Mouse (Mus musculus): ENCODE data around the gene Slc30a6.

Slc30a6 gene

DNA sequence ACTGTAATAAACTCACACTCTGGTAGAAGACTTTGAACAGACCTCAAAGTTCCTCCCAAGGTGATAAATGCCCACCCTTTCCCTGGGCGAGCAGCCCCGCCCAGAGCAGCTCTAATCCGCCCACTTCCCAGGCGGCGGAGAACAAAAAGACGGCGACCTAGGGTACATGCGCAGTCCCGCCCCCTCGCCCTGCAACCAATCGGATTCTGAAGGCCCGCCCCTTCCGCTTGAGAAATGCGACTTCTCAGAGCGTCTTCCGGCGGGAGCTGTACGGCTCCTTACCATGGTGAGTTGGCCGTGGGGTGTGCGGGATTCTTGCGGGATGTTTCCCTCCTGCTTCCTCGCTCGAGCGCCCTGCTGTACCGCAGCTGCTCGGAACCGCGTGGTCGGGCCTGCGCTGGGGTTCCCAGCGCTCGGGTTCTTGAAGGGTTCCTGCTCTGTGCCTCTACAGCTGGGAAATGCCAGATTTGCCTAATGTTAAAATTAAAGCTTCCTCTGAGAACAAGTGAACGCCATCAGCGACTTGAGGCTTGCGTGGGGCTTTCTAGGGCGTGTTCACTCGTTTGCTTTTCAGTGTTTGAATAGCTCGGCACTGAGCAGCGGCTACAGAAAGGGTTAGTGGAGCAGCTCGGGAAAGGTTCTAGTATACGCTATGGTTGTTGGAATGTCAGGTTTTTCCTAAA is at the start of gene Slc30a6:
Slc30a6 (plus strand) TSS at position 226 of the 683 bp plus-strand sequence.
- DNase-seq (ENCODE audit: low spot score), result peak; percentile 96

DNA sequence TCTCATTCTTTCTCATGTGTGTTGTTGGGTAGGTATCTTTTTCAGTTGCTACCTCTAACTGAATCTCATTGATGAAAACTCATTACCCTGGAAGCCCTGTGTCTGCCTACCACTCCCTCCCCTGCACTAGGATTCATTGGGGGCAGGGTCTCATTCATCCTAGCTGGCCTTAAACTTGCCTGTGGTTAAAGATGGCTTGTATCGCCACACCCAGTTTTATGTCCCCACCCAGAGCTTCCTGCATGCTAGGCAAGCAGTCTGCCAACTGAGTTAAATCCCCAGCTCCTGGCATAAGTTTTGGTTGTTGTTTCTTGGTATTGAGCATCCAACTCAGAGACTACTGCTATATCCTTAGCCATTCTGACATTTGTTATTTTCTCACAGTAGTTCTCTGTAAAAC is 31.8 kb upstream of the Slc30a6 start:
- no peak for DNase-seq (ENCODE audit: low spot score)

DNA sequence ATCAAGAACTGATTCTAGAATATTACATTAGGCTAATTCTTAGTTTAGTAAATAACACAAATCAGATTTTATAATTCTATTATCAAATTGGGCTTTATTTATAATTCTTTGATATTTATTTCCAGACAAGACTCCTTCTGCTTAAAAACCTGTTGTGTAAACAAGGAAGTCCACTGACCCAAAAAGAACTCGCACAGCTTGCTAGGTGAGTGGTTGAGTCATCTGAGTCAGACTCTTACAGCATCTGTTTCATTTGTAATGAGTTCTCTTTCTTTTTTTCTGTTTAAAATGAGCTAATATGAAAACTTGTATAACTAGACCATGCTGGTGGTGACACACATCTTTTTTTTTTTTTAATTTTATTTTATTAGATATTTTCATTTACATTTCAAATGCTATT is 18.5 kb upstream of the Slc30a6 start:
- DNase-seq (ENCODE audit: low spot score), result no peak

DNA sequence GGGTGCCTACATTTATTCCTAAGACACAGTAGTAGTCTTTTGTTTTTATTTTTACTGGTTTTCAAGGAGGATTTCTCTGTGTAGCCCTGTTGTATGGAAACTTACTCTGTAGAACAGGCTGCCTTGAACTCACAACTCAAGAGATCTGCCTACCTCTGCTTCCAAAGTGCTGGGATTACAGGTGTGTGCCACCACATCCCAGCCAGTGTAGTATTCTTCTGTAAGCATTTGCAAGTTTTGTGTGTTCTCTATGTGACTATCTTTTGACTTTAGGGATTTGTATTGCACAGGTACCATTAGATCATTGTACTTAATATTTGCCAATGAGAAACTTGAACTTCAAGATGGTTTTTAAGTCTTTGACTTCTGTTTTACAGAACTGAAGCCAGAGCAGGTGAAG is 8.8 kb upstream of the Slc30a6 start:
- DNase-seq (ENCODE audit: low spot score), result no peak

DNA sequence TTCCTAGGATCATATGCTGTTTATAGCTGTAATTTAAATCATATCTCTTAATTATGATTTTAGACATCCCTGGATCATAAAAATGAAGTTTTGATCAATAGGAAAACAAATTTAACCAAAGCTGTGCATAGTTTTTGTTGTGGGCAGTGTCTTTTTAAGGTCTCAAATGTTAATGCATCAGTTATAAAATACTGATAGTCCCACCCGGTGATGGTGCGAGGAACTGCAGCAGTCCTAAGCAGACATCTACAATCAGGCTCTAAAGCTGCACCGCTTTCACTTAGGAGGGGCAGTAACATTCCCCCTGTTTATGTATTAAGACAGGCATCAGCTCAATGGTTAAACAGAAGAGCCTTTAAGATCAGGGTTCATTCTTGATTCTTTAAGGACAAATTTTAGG is 5.6 kb upstream of the Slc30a6 start:
- no peak for DNase-seq (ENCODE audit: low spot score)

DNA sequence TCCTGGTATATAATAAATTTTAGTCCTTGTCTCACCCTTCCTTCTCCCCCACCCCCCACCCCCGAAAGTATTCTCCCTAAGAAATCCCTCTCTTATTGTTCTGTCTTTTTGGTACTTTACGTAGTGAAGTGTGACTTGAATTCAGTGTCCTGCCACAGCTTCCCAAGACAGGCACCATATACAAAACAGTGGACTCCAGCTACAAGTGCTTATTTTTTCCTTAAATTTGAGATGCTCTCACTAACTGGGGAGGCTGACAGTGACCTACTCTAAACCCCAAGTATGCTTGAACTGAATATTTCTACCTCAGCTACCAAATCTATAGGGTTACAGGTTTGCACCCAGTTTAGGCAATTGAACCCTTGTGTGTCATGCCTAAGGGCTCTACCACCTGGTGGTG is 1.0 kb upstream of the Slc30a6 start:
- no peak for DNase-seq (ENCODE audit: low spot score)

DNA sequence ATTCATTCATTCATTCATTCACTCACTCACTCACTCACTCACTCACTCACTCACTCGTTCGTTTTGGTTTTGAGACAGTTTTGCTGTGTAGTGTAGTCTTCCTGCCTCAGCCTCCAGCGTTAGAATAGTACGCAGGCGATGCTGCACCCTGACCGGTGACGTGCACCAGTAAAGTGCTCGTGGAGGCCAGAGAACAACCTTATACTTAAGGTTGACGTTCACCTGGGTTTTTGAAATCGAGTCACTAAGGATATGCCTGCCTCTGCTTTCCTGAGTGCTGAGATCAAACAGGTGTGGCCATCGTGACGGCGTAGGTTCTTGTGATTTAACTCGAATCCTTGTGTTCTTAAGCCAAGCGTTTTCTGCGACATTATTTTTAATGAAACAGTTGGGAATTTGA is 553 bp upstream of the Slc30a6 start:
- DNase-seq (ENCODE audit: low spot score), result peak; percentile 38

DNA sequence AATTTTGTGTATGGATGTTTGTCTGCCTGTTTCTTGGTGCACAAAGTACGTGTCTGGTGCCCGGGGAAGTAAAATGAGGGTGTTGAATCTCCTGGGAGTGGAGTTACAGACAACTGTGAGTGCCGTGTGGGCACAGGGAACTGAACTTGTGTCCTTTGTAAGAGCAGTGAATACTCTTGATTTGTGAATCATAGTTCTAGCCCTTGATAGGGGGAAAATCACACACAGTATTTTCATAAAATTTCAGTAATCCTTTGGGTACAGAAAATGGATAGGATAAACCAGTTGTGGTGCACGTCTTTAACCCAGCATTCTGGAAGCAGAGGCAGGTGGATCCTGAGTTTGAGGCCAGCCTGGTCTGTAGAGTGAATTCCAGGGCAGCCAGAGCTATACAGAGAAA is 1.4 kb downstream of the Slc30a6 start:
- DNase-seq (ENCODE audit: low spot score), result no peak

DNA sequence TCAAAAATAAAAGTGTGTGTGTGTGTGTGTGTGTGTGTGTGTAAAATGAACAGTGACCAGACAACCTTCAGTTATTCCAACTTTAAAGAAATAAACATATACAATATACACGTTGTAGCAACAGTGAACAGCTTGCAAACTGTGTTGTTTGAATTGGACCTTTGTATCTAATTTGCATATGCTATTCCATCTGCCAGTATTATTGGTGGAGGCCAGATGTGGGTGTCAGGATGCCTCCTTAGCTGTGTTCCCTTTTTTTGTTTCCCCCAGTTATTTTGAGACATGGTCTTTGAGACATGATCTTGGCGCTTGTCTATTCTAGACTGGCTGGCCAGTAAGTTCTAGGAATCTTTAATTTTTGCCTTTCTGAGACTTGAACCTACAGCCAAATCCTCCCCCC is 1.8 kb downstream of the Slc30a6 start:
- DNase-seq (ENCODE audit: low spot score), result no peak

DNA sequence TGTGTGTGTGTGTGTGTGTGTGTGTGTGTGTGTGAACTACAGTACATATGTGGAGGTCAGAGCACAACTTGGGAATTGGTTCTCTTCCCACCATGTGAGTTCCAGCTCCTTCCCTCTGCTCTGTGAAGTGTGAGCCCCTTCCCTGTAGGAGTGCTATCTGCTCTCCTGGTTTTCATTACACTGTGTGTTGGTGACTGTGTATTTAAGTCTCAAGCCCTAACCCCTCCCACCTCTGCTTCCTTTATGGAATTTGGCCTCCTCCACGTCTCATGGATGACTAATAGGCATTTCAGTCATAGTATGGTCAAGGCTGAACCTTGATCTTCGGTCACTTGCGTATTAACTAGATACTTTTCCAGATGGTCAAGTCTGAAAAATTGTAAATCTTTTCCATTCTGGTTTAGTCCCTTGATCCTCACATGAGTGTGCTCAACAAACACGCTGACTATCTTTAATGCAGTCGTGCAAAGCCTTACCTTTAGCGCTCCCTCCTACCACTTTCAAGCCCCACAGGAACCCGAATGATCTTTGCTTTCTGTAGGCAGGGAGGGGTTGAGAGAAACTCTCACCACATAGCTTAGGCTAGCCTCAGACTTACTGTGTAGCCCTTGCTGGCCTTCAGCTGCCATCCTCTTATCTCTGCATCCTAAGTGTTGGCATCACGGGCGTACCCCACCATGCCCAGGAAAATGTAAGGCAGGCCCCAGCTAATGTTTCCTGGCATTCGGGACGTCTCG is 7.2 kb downstream of the Slc30a6 start:
- DNase-seq (ENCODE audit: low spot score), result peak; percentile 31

DNA sequence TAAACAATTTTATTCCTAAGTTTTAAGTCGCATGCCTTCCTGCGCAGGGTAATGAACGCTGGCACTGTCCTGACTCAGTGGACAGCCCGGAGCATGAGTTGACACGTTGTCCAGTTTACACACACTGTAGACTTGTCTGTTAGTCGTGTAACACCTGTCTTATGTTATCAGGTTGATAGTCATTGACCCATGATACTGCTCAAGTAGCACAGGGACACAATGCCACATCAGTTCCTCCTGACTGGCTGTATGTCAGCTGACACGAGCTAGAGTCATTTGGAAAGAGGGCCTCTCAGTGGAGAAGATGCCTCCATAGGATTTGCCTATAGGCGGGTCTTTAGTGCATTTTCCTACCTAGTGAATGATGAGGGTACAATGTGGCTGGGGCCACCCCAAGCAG is 11.1 kb downstream of the Slc30a6 start:
- DNase-seq (ENCODE audit: low spot score), result no peak

DNA sequence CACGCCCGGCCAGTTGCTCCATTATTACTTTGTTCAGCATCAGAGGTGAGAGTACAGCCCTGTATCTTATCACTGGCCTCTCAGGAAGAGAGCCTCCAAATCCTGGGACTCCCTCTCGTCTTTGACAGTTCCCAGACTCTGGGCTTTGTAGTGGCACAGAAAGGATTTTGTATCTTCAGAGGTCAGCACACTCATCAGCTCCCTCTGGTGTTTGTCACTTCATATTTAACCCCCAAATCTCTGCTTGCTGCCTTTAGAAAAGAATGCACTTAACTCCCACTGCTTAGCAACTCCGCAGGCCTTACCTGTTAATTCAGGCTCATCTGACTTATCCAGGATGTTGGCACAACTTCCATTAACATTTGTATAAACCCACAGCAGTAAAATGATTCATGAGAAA is 14.3 kb downstream of the Slc30a6 start:
- DNase-seq (ENCODE audit: low spot score), result no peak

DNA sequence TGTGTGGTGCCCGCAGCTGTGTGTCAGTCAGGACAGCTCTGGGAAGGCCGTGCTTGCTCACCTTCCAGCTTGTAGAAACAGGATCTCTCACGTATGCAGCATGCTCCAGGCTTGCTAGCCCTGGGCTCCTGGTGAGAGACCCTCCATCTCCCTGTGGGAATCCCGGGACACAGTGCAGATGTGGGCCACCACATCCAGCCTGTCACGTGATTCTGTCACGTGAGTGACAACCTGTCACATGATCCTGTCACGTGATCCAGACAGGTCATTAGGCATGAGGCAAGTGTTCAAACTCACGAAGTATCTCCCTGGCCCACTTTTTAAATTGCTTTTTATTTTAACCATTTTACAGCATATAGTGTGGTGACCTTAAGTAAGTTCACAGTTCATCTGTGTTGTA is 17.9 kb downstream of the Slc30a6 start:
- DNase-seq (ENCODE audit: low spot score), result no peak

DNA sequence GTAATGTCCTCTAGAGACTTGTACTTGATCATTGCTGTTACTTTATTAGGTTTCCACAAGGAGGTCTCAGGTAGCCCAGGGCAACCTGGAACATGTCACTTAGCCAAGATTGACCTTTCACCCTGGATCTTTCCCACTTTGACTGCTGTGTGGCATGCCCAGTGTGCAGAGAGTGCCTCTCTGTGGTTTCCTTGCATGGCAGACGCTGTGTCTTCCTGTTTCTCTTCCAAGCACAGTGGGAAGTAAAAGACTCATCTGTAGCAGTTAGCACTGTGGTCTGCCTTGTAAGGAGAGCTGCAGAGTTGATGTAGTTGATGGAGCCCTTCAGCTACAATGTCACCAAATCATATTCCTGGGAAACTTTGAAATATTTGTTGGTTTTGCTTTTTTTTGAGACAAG is 19.3 kb downstream of the Slc30a6 start:
- DNase-seq (ENCODE audit: low spot score), result no peak

DNA sequence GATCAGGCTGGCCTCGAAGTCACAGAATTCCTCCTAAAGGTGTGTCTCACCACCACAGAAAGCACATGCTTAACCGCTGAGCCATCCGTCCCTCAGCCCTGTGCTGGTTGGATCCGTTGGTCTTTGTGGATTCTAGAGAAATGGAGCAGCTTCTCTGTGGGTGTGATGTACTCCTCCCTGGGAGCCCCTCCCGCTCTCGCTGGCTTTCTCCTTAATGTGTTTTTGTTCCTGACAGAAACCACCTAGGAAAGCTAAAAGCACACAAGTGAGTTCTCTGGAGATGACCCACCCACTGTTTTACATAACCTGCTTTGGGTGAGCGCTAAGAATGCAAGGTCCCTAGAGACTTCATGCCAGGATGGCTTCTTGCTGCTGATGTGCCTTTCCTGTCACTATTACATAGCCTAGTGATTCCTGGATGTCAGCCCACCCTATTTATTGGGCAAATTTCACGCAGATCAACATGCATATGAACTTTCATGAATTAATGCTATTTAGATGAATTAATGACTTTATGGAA is 21.5 kb downstream of the Slc30a6 start:
- DNase-seq (ENCODE audit: low spot score), result no peak

DNA sequence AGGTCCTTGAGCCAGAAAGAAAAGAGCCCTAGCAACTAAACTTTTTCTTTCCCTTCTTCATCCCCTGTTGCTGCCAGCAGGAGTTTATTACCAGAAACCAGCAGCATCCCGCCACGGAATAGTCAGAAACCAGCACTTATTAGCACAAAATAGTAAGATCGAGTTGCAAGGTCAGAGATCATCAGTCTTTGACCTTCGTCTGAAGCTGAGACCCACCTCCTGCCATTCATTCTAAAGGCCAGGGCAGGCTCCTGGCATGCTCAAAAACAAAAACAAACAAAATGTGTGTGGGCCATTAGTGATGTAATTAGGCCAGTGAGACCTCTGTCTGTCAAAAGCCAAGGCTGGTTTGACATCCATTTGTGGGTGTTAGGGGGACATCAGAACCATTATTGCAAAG is 22.8 kb downstream of the Slc30a6 start:
- DNase-seq (ENCODE audit: low spot score), result no peak

DNA sequence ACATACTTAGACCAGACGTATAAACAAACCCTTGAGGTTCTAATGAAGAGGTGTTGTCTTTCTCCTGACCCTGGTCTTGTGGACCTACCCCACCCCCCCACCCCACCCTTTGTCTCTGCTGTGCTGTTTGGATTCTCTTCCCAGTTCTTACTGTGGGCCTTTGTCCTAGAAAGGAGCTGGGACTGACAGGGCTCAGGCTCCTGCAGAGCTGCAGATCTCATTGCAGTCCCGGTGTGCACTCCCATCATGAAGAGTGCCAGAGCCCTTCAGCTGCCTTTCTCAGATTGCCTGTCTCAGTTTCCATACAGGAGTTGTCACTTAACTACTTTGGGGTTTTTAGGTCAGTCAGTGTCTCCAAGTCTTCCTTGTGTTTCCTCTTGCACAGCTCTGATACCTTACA is 25.2 kb downstream of the Slc30a6 start:
- no peak for DNase-seq (ENCODE audit: low spot score)

DNA sequence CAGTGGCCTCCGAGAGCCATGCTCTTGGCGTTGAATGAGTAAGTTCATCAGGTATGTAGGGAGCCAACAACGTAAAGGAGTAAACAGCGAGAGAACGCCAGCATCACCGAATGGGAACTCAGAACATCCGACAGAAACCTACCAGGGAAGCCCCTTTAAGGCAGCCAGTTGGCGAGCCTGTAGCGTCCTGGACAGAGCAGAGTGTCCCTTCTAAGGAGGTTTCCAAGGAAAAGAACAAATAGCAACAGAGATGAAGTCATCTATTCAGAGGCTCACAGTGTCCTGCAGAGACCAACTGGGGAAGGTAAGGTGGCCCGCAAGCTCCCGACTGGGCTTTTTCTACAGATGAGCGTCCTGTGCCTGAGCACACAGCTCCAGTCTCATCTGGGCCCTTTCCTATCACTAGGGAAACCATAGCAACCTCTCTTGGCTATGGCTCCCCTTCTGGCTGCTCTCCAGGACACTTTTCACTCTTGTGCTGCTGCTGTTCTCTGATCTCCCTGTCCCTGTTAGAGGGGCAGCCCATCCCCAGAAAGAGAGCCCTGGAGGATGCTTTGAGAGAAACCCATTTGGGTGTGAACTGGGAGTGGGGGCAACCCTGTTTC is 29.1 kb downstream of the Slc30a6 start:
- DNase-seq (ENCODE audit: low spot score), result no peak

DNA sequence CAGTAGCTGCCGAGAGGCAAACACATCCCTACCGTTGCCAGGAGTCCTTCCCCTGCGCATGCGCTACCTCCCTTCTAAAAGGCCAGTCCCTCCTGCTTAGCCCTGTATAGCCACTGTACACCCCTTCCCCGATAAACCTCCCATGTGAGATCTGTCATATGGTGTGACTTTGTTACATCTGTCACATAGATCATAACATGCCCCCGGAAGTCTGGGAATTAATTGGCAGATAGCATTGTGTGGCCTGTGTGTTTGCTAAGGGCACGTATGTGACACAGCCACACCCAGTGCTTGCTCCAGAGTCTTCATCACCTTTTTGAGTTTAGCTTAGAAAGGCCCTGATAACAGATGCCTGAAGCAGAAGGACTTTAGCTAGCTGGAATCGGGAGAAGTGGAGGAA is 34.7 kb downstream of the Slc30a6 start:
- no peak for DNase-seq (ENCODE audit: low spot score)

DNA sequence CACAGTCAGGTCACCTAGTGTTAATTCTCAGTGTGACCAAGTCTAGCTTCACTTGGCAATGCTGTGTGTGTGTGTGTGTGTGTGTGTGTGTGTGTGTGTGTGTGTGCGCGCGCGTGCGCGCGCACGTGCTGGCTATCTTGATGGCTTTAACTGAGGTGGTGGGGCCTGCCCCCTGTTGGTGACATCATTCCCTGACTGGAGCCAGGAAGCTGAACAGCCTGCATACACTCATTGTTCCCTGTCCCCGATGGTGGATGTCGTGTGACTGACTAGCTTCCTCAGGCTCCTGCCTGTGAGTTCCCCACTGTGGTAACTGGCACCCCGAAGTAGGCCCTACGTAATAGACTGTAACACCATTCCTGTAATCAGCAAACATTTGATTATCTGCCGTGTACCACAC is 36.1 kb downstream of the Slc30a6 start:
- no peak for DNase-seq (ENCODE audit: low spot score)

DNA sequence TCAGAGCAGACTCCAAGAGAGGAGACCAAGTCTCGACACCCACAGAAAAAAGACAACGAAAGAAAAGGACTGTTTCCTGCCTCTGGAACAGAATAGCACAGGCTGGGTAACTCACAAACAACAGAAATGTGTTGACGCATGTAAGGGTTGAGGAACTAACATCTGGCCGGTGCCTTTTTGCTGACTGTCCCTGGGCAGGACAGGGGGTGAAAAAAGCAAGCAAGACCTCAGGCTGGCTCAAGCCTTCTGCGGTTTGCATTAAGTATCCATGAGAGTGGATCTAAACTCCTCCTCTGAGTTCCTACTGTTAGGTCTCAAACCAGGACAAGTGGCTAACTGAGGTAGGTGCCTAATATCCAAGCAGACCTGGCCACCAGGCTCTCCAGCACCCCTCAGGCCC is 37.2 kb downstream of the Slc30a6 start:
- DNase-seq (ENCODE audit: low spot score), result no peak

DNA sequence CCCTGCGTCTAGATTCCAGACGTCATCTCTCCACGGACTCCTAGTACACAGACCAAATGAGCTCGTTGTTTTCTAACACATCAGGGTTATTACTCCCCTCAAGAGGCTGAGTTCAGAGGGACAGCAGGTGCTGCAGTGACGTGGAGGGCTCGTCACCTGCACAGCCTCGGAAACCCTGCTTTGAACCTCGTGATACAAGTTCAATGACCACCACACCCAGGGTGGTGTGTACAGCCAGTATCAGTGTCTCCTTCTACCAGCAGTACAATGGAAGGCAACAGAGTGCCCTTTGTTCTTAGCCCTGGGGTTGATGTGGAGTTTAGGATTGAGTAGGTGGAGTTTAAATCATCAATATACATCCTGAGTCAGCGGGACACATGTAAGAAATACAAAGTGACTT is 42.4 kb downstream of the Slc30a6 start:
- DNase-seq (ENCODE audit: low spot score), result no peak

DNA sequence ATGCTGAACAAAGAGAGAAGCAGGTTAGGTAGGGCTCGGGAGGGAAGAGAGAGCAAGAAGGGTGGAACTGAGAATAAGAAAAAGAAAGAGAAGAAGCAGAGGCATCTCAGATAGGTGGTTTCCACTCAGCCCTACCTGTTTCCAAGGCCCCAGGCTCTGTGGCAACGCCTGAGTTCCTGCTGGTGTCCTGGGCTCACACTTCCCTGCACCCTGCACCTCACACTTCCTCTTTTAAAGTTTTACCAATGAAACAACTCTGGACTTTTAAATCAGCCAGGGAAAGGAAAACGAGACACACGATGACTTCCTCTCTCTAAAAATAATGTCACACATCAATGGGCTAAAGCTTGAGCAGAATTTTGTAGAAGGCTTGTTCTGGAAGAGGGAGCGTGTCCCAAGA is 45.1 kb downstream of the Slc30a6 start:
- no peak for DNase-seq (ENCODE audit: low spot score)

All from yolk sac, embryonic 10.5 days (tissue).